Comparison of ENCODE assay signal across 22 mouse cellular contexts in the genomic region with DNA sequence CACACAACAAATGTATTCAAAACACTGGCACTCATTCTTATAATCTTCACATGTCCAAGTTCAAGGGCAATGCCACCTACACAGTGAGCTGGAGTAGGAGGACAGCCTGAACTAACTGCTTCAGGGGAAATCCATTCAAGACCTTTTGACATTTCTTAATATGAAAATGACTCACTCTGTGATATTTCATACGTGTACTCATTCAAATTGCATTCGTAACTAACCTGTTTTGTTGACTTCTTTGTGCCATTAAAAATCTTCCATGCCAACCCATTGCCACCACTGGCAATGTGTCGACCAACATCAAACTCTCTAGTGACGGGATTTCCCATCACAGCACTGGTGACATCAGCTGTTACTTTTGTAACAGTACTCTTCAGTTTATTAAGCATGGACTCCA. TPM values are rescaled to one million over a fixed set of nuclear protein-coding genes. Genes with fewer than 3 reads are reported as not detected.
"Had no signal": no experiment of that assay in that cellular context is flagged by ENCODE, and none has a peak within 500 bp of the region (broad histone marks: within the 10 kb centered on the region; RNA-seq: fewer than 3 reads in every experiment).

No protein-coding gene starts in this region.

- H3K27me3 ChIP-seq: megakaryocyte, embryonic 14.5 days; neural tube, embryonic 13.5 days; neural tube, embryonic 15.5 days had no signal

- H3K9ac ChIP-seq: lung, embryonic 14.5 days; neural tube, embryonic 13.5 days; neural tube, embryonic 15.5 days had no signal

- H3K4me1 ChIP-seq: neural tube, embryonic 15.5 days had no signal

- H3K9me3 ChIP-seq: megakaryocyte, embryonic 14.5 days; neural tube, embryonic 13.5 days; neural tube, embryonic 15.5 days had no signal

- H3K27ac ChIP-seq: macrophage; neural tube, embryonic 13.5 days; neural tube, embryonic 15.5 days had no signal

- H3K4me2 ChIP-seq: lung, embryonic 14.5 days; midbrain, embryonic 11.5 days; neural tube, embryonic 13.5 days; neural tube, embryonic 15.5 days had no signal

- DNase-seq: lung, adult 18-20 months; lung, embryonic 14.5 days; lung, postnatal 10 days; midbrain, embryonic 14.5 days; retina, postnatal 1 day; right cerebral cortex, adult 18-20 months; right cerebral cortex, postnatal 25 days; right cerebral cortex, postnatal 4 days; spleen, adult 18-20 months; thymus, adult 18-20 months; thymus, postnatal 14 days; thymus, postnatal 36 days had no signal

- H3K4me3 ChIP-seq: megakaryocyte, embryonic 14.5 days; myocyte; neural tube, embryonic 13.5 days; neural tube, embryonic 15.5 days had no signal

- H3K36me3 ChIP-seq: neural tube, embryonic 15.5 days had no signal

RNA-seq across cellular contexts. Expression of a gene that starts 54.0 kb away (rescaled TPM):
- polyA plus RNA-seq: small intestine, adult 2 months had no signal

RNA-seq across cellular contexts. Expression of a gene that starts 57.0 kb away (rescaled TPM):
- total RNA-seq: megakaryocyte progenitor cell, adult 5-6 weeks had no signal
- polyA plus RNA-seq: lung, embryonic 14.5 days; myocyte; neural tube, embryonic 11.5 days; small intestine, adult 2 months; stomach, embryonic 14.5 days had no signal
